Mouse (Mus musculus) monocyte, adult 2 months (primary cell): ENCODE measurements around the gene Olfr1396.
"Not testable (repeated sequence)": the region's sequence is repeated elsewhere in the genome, so short reads cannot be mapped to it uniquely, and the experiment has no call there.

Source experiments
- DNase-seq, 2 experiments: peaks; one replicate each; pipeline ENCODE4 v3.0.0; 2022; ENCODE audit warnings: low spot score in 2 of 2, low read depth in 1 of 2

The Olfr1396 gene

GRCm38 (mm10) chr11:49090551-49090950 is 24.1 kb downstream of the Olfr1396 start:
- DNase-seq: no peak

DNA sequence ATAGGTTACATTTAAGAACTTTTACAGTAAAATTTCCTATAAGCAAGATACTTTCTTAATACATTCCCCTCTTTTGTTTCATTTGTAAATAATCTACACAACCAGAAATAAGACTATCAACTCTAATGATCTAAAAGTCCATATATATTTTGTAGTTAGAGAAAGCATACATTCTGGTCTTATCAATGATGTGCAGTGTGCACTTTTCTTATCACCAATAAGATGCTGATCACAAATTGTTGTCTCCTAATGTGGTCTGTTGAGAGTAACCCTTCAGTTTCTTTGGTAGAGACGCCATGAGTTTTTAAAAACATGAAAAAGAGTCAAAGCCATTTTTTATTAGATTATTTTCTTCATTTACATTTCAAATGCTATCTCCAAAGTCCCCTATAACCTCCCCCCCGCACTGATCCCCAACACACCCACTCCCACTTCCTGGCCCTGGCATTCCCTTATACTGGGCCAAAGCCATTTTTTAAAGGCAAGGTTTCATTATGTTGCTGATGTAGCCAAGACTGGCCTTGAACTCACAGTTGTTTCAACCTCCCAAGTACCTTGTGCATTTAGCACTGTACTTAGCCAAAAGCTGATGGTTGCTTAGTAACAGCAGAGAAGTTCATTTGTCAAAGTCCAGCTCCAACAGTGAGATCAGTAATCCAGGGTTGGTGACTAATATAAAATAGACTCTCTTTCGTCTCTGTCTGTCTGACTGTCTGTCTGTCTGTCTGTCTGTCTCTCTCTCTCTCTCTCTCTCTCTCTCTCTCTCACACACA is 24.8 kb downstream of the Olfr1396 start:
- no peak for DNase-seq

DNA sequence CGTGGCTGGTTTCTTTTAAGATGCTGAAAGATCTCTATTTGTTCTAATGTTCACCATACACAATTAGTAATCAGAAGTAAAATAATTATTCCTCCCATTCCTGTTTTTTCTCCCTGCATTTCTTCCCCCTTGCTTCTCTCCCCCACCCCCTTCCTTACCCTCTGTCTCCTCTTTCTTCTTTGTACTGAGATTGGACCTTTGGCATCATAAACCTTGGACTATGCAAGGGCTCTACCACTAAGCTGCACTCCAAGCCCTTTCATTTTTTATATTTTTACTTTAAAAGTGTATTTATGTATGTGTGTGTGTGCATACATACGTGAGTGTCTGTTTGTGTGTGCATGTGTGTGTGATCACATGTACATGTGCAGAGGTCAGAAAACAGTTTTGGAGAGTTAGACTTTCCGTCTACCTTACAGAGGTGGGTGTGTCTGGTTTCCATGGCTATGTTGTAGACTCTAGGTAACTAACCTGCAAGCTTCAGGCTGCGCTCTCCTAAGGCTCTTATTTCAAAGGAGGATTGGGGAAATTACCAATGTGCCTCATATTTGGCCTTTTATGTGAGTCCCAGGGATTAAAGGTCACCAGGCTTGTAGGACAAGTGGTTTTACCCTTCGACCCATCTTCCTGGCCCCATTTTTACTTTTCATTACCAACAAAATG is 25.6 kb downstream of the Olfr1396 start:
- DNase-seq: no peak

GRCm38 (mm10) chr11:49087830-49088616 is 26.7 kb downstream of the Olfr1396 start:
- no peak for DNase-seq

- DNase-seq: no peak
Measured at GRCm38 (mm10) chr11:49086858-49087361, 27.8 kb downstream of the Olfr1396 start.

DNA sequence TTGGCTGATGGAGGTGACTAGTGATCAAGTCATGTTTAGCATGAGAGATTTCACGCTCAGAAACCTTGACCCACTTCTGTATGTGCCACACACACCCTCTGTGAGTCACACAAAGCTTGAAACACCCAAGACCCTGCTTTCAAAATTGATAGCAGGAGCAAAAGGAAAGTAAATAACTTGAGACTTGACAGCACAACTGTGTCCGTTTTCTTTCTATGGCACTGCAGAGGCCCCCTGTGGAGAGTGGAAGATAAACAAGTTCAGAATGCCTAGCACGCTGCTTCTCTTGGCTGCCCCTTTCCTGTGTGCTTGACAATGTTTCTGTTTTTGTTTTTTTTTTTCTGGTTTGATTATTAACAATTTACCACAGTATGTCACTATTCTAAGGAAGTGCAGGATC is 29.8 kb downstream of the Olfr1396 start:
- no peak for DNase-seq

DNA sequence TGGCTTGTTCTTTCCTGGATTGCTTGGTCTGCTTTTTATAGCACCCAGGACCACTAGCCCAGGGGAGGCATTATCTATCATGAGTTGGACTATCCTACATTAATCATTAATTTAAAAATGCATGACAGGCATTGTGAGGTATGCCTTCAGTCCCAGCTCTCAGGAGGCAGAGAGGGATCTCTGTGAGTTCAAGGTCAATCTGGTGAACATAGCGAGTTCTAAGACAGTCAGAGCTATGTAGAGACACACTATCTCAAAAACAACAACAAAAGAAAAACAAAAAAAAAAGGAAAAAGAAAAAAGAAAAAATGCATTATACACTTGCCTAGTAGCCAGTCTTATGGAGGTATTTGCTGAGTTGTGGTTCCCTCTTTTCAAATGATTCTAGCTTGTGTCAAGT is 30.3 kb downstream of the Olfr1396 start:
- DNase-seq: no peak

DNA sequence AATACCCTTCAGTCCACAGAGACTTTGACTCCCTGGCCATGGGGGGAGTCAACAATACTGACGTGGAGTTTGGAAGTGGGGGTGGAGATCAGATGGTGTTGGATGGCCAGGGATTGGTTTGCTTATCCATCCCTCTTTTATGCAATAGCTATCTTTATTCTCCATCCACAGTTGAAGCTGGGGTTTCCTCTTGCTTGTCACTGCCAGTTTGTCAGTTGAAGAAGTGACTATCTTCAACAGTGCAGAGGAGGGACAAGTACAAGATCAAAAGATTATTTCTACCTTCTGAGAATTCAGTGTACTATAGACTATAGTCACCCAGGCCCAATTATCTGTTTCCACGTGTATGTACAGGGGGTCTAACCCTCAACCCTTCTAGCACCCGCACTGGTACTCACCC is 30.9 kb downstream of the Olfr1396 start:
- no peak for DNase-seq

DNA sequence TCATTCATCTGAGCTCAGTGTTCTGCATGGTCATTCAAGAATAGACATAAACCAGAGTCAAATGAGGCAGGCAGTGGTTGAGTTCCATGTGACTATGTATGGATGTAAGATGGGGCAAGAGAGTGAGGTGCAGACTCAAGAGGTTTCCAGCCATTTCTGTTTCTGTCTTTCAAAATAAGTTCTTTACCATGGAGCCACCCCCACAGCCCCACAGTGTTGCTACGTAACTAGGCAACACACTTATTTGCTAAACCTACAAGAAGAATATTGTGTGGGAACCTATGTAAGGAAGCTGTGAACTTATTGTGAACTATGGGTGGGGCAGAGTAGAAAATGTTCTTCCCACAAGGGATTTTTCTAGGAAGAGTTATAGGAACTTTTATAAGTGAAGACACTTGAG is 31.5 kb downstream of the Olfr1396 start:
- no peak for DNase-seq

- DNase-seq: no peak
Measured at GRCm38 (mm10) chr11:49081886-49082285, 32.8 kb downstream of the Olfr1396 start.

GRCm38 (mm10) chr11:49081356-49081755 is 33.3 kb downstream of the Olfr1396 start:
- DNase-seq: no peak

DNA sequence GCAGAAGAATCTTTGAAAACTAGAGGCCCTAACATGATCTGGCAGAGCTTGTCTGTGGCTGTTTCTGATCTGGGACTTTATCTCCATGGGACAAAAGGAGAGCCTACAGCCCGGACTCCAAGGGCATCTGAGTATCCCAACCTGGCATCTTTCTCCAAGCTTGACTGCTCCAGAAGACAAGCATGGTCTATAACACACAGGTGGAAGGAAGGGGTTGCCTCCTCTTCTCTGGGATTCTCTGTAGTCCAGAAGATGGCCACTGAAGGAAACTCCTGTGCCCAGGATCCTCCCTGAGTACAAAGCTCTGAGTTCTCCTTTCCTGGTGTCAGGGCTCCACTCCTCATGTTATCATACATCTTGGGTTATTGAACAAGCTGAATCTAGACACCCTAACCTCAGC is 34.0 kb downstream of the Olfr1396 start:
- no peak for DNase-seq

- no peak for DNase-seq
Measured at GRCm38 (mm10) chr11:49078719-49079118, 36.0 kb downstream of the Olfr1396 start.

- DNase-seq: no peak
Measured at GRCm38 (mm10) chr11:49077012-49077411, 37.7 kb downstream of the Olfr1396 start.

GRCm38 (mm10) chr11:49076001-49076757 is 38.5 kb downstream of the Olfr1396 start, which contains the start of gene Ifi47:
TSS of gene Ifi47 (plus strand) at chr11:49076587.
- not testable (repeated sequence) for DNase-seq

DNA sequence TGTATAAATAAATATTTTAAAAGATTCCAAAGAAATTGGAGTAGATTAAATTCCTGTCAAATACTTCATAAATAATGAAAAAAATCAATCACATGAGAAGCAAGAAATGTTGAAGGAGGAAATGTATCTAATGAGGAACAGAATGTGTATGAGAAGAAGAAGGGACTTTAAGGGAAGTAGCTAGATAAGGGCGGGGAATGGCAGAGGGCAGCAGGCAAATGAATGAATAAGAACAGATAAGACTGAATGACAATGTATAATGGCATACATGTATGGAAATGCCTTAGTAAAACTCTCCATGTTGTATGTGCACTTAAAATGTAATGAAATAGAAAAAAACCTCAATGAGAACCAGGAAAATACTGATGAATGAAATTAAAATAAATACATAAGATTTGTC is 46.3 kb downstream of the Olfr1396 start:
- no peak for DNase-seq

GRCm38 (mm10) chr11:49063713-49064469 is 50.8 kb downstream of the Olfr1396 start, which contains the start of gene Tgtp2:
TSS of gene Tgtp2 (minus strand) at chr11:49064206.
- DNase-seq: not testable (repeated sequence)

- not testable (repeated sequence) for DNase-seq
Measured at GRCm38 (mm10) chr11:49061865-49062264, 52.8 kb downstream of the Olfr1396 start.

DNA sequence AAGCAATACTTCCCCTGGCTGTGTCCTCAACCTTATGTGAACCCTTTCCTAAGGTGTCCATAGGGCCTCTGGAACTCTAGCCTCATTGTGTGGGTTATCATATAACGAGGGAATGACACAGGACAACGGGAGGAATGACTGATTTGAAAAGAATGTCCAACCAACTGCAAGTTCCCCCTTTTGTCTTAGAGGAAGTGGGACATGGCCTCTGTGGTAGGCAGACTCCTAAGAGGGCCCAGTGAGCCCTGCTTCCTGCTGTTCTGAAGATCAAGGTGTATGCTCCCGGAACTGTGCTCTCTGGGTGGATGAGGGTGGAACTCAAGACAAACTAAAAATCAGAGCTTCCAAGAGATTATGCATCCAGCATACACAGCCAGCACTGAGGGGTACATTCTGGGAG is 54.6 kb downstream of the Olfr1396 start:
- not testable (repeated sequence) for DNase-seq
